8 mouse cellular contexts compared by ENCODE assay signal in genomic region chr6:125039131-125039530, GRCm38 (mm10). TPM values are rescaled to one million over a fixed set of nuclear protein-coding genes. Genes with fewer than 3 reads are reported as not detected.
DNase-seq lines count a peak whose midpoint lies in the region; ATAC-seq lines count a peak whose summit lies in the region.

No protein-coding gene starts in this region.

- no peak for ATAC-seq in heart, embryonic 13.5 days (ENCODE audit: extremely low read depth, insufficient number of reproducible peaks, low FRiP score, low TSS enrichment)
- peak; percentile 6 for ATAC-seq in activated CD4-positive, CD25-positive, alpha-beta regulatory T cell, adult 4 months
- ATAC-seq in hindbrain, embryonic 13.5 days (ENCODE audit: low FRiP score): peak; percentile 27
- peak; percentile 41 for ATAC-seq in midbrain, embryonic 11.5 days (ENCODE audit: low FRiP score)

- no peaks in the 10 kb centered on the region for H3K27me3 ChIP-seq in heart, embryonic 13.5 days (replicated peaks)
- H3K27me3 ChIP-seq in hindbrain, embryonic 13.5 days: no peaks in the 10 kb centered on the region
- H3K27me3 ChIP-seq in midbrain, embryonic 11.5 days (ENCODE audit: control insufficient read depth, insufficient read depth, low read length): no peaks in the 10 kb centered on the region

- 5% methylated on average over 8 of the region's 8 CpGs for WGBS in heart, embryonic 13.5 days
- WGBS in hindbrain, embryonic 13.5 days: 8% methylated on average over 8 of the region's 8 CpGs
- 8% methylated on average over 8 of the region's 8 CpGs for WGBS in midbrain, embryonic 11.5 days

- peak overlapping the region; percentile 82 for H3K4me3 ChIP-seq in heart, embryonic 13.5 days
- H3K4me3 ChIP-seq in hindbrain, embryonic 13.5 days: peak overlapping the region; percentile 80
- H3K4me3 ChIP-seq in midbrain, embryonic 11.5 days (ENCODE audit: low read depth, low read length): peak overlapping the region; percentile 59

- peak overlapping the region; percentile 63 for H3K9ac ChIP-seq in heart, embryonic 13.5 days
- no peak overlapping the region; the same call in 1 of the 2 replicates for H3K9ac ChIP-seq in hindbrain, embryonic 13.5 days
- peak overlapping the region; percentile 61 for H3K9ac ChIP-seq in midbrain, embryonic 11.5 days (ENCODE audit: low read length)

- H3K36me3 ChIP-seq in heart, embryonic 13.5 days: peaks cover 52% of the 10 kb centered on the region
- peaks cover 40% of the 10 kb centered on the region for H3K36me3 ChIP-seq in hindbrain, embryonic 13.5 days
- H3K36me3 ChIP-seq in midbrain, embryonic 11.5 days (ENCODE audit: control insufficient read depth, insufficient read depth, low read length): peaks cover 17% of the 10 kb centered on the region

- H3K4me1 ChIP-seq in heart, embryonic 13.5 days: peaks cover 15% of the 10 kb centered on the region
- H3K4me1 ChIP-seq in hindbrain, embryonic 13.5 days (replicated peaks): peaks cover 21% of the 10 kb centered on the region
- H3K4me1 ChIP-seq in midbrain, embryonic 11.5 days (ENCODE audit: control insufficient read depth, insufficient read depth, low read length): peaks cover 9% of the 10 kb centered on the region

- peak overlapping the region; percentile 87 for H3K4me2 ChIP-seq in heart, embryonic 13.5 days
- peak overlapping the region; percentile 54 for H3K4me2 ChIP-seq in hindbrain, embryonic 13.5 days
- H3K4me2 ChIP-seq in midbrain, embryonic 11.5 days: peak overlapping the region; percentile 47

- H3K27ac ChIP-seq in heart, embryonic 13.5 days (replicated peaks): peak overlapping the region; percentile 67
- peak overlapping the region; percentile 41; the same call in 1 of the 2 replicates for H3K27ac ChIP-seq in hindbrain, embryonic 13.5 days
- peak overlapping the region; percentile 40 for H3K27ac ChIP-seq in midbrain, embryonic 11.5 days (ENCODE audit: low read depth, low read length)

- H3K9me3 ChIP-seq in heart, embryonic 13.5 days: no peaks in the 10 kb centered on the region
- H3K9me3 ChIP-seq in hindbrain, embryonic 13.5 days: no peaks in the 10 kb centered on the region
- H3K9me3 ChIP-seq in midbrain, embryonic 11.5 days (ENCODE audit: control insufficient read depth, low read length): no peaks in the 10 kb centered on the region

- DNase-seq in heart, adult 11 months: no peak
- no peak for DNase-seq in midbrain, embryonic 11.5 days (ENCODE audit: low spot score, missing footprints)
- DNase-seq in adrenal gland, adult 2 months: no peak
- no peak for DNase-seq in embryo, embryonic 10.5 days (ENCODE audit: low spot score)
- DNase-seq in thymus, adult 18-20 months: no peak

RNA-seq across cellular contexts. Expression of gene Ing4, which starts 0.4 kb away (rescaled TPM):
- polyA plus RNA-seq in heart, embryonic 13.5 days (2015; fragmentation: Nextera tagmentation; extraction: Ambion mirVana): 78.2 and 91.2 TPM in 2 replicates
- 10 to 100 TPM; 41.5 to 48.1 TPM for polyA plus RNA-seq in activated CD4-positive, CD25-positive, alpha-beta regulatory T cell, adult 4 months (2017; shearing (Covaris generic))
- 168 and 175 TPM in 2 replicates for polyA plus RNA-seq in hindbrain, embryonic 13.5 days (2015; fragmentation: Nextera tagmentation; extraction: Ambion mirVana)
- polyA plus RNA-seq in midbrain, embryonic 11.5 days (2014; fragmentation: Nextera tagmentation; extraction: Ambion mirVana): 139 and 146 TPM in 2 replicates
- 10 to 100 TPM; 51.0 to 60.6 TPM for total RNA-seq in adrenal gland, adult 2 months (2021)
- polyA plus RNA-seq in adrenal gland, adult 2 months (2012; rRNA removed): 35.5 and 37.4 TPM in 2 replicates

RNA-seq across cellular contexts. Expression of gene Acrbp, which starts 10.4 kb away (rescaled TPM):
- 5.4 and 6.6 TPM in 2 replicates for polyA plus RNA-seq in heart, embryonic 13.5 days (2015; fragmentation: Nextera tagmentation; extraction: Ambion mirVana)
- 1 to 10 TPM; 8.1 to 9.7 TPM for polyA plus RNA-seq in activated CD4-positive, CD25-positive, alpha-beta regulatory T cell, adult 4 months (2017; shearing (Covaris generic))
- polyA plus RNA-seq in hindbrain, embryonic 13.5 days (2015; fragmentation: Nextera tagmentation; extraction: Ambion mirVana): 17.5 and 19.7 TPM in 2 replicates
- polyA plus RNA-seq in midbrain, embryonic 11.5 days (2014; fragmentation: Nextera tagmentation; extraction: Ambion mirVana): 9.2 and 10.8 TPM in 2 replicates
- 10 to 100 TPM in 1 of 2 experiments, 1 to 10 TPM in 1; 4.4 to 12.2 TPM for total RNA-seq in adrenal gland, adult 2 months (2021)
- 14.0 and 15.9 TPM in 2 replicates for polyA plus RNA-seq in adrenal gland, adult 2 months (2012; rRNA removed)

RNA-seq across cellular contexts. Expression of gene Lpar5, which starts 28.6 kb away (rescaled TPM):
- 0.24 and 0.63 TPM in 2 replicates for polyA plus RNA-seq in heart, embryonic 13.5 days (2015; fragmentation: Nextera tagmentation; extraction: Ambion mirVana)
- 1 to 10 TPM; 8.6 to 9.5 TPM for polyA plus RNA-seq in activated CD4-positive, CD25-positive, alpha-beta regulatory T cell, adult 4 months (2017; shearing (Covaris generic))
- polyA plus RNA-seq in hindbrain, embryonic 13.5 days (2015; fragmentation: Nextera tagmentation; extraction: Ambion mirVana): 0.55 and 0.65 TPM in 2 replicates
- 0.11 TPM in 1 of 2 replicates, not detected in the other for polyA plus RNA-seq in midbrain, embryonic 11.5 days (2014; fragmentation: Nextera tagmentation; extraction: Ambion mirVana)
- total RNA-seq in adrenal gland, adult 2 months (2021): under 1 TPM; 0.61 to 0.83 TPM
- 3.1 and 4.3 TPM in 2 replicates for polyA plus RNA-seq in adrenal gland, adult 2 months (2012; rRNA removed)

RNA-seq across cellular contexts. Expression of gene Zfp384, which starts 30.2 kb away (rescaled TPM):
- 9.3 and 10.1 TPM in 2 replicates for polyA plus RNA-seq in heart, embryonic 13.5 days (2015; fragmentation: Nextera tagmentation; extraction: Ambion mirVana)
- polyA plus RNA-seq in activated CD4-positive, CD25-positive, alpha-beta regulatory T cell, adult 4 months (2017; shearing (Covaris generic)): 1 to 10 TPM; 4.3 to 5.2 TPM
- 17.7 and 20.4 TPM in 2 replicates for polyA plus RNA-seq in hindbrain, embryonic 13.5 days (2015; fragmentation: Nextera tagmentation; extraction: Ambion mirVana)
- polyA plus RNA-seq in midbrain, embryonic 11.5 days (2014; fragmentation: Nextera tagmentation; extraction: Ambion mirVana): 9.3 and 9.9 TPM in 2 replicates
- 10 to 100 TPM; 38.5 to 56.9 TPM for total RNA-seq in adrenal gland, adult 2 months (2021)
- 70.6 and 98.2 TPM in 2 replicates for polyA plus RNA-seq in adrenal gland, adult 2 months (2012; rRNA removed)

RNA-seq across cellular contexts. Expression of gene Pianp, which starts 42.6 kb away (rescaled TPM):
- polyA plus RNA-seq in heart, embryonic 13.5 days (2015; fragmentation: Nextera tagmentation; extraction: Ambion mirVana): 0.31 and 0.50 TPM in 2 replicates
- not detected for polyA plus RNA-seq in activated CD4-positive, CD25-positive, alpha-beta regulatory T cell, adult 4 months (2017; shearing (Covaris generic))
- 29.3 and 31.6 TPM in 2 replicates for polyA plus RNA-seq in hindbrain, embryonic 13.5 days (2015; fragmentation: Nextera tagmentation; extraction: Ambion mirVana)
- 1.2 and 1.6 TPM in 2 replicates for polyA plus RNA-seq in midbrain, embryonic 11.5 days (2014; fragmentation: Nextera tagmentation; extraction: Ambion mirVana)
- 1 to 10 TPM in 1 of 2 experiments, under 1 TPM in 1; 0.89 to 2.0 TPM for total RNA-seq in adrenal gland, adult 2 months (2021)
- polyA plus RNA-seq in adrenal gland, adult 2 months (2012; rRNA removed): 4.2 and 9.0 TPM in 2 replicates
